Mouse (Mus musculus): ENCODE results near the gene 2010005H15Rik. TPM values are rescaled to one million over a fixed set of nuclear protein-coding genes. Genes with fewer than 3 reads are reported as not detected.
"Not testable (repeated sequence)": the region's sequence is repeated elsewhere in the genome, so short reads cannot be mapped to it uniquely, and the experiment has no call there.

The 2010005H15Rik gene
- total RNA-seq (2021) (not detected), polyA plus RNA-seq (2012; rRNA removed) (not detected in 2 replicates)
- long read RNA-seq: 0 reads

GRCm38 (mm10) chr16:36221168-36221567 is at the start of gene 2010005H15Rik:
2010005H15Rik (plus strand) TSS chr16:36221468.
- DNase-seq; H3K9ac ChIP-seq (ENCODE audit: low read depth, low read length); H3K27me3 ChIP-seq (ENCODE audit: control insufficient read depth, insufficient read depth, low read length); H3K79me2 ChIP-seq (replicated peaks; ENCODE audit: control insufficient read depth, insufficient read depth, low read length); H3K36me3 ChIP-seq (ENCODE audit: control insufficient read depth, insufficient read depth, low read length); H3K4me1 ChIP-seq (ENCODE audit: control insufficient read depth, insufficient read depth, low read length); H3K27ac ChIP-seq; intact Hi-C loops (cut with DNase I); H3K4me3 ChIP-seq: not testable (repeated sequence)
- 91% methylated on average over 7 of the region's 7 CpGs for WGBS

- Histone ChIP-seq H3K27ac (no peak overlapping the region), H3K4me3 (no peak overlapping the region), H3K27me3 (ENCODE audit: control insufficient read depth, insufficient read depth, low read length) (no peaks in the 10 kb centered on the region), H3K79me2 (replicated peaks; ENCODE audit: control insufficient read depth, insufficient read depth, low read length) (no peaks in the 10 kb centered on the region), H3K4me1 (ENCODE audit: control insufficient read depth, insufficient read depth, low read length) (no peaks in the 10 kb centered on the region), H3K9ac (ENCODE audit: low read depth, low read length) (no peak overlapping the region), H3K36me3 (ENCODE audit: control insufficient read depth, insufficient read depth, low read length) (no peaks in the 10 kb centered on the region)
- DNase-seq: no peak
- intact Hi-C loops (cut with DNase I): no loop called here
- TF ChIP-seq CTCF (IDR thresholded peaks at IDR 0.05) (no peak), EP300 (IDR thresholded peaks at IDR 0.05; ENCODE audit: insufficient read depth, low read depth, low read length) (no peak), POLR2A (IDR thresholded peaks at IDR 0.05; ENCODE audit: insufficient read depth, low read depth, low read length) (no peak)
Measured at GRCm38 (mm10) chr16:36176108-36176507, 45.2 kb upstream of the 2010005H15Rik start.

GRCm38 (mm10) chr16:36179910-36180309 is 41.4 kb upstream of the 2010005H15Rik start:
- Histone ChIP-seq H3K4me1 (ENCODE audit: control insufficient read depth, insufficient read depth, low read length) (no peaks in the 10 kb centered on the region), H3K9ac (ENCODE audit: low read depth, low read length) (no peak overlapping the region), H3K27me3 (ENCODE audit: control insufficient read depth, insufficient read depth, low read length) (no peaks in the 10 kb centered on the region), H3K79me2 (replicated peaks; ENCODE audit: control insufficient read depth, insufficient read depth, low read length) (no peaks in the 10 kb centered on the region), H3K36me3 (ENCODE audit: control insufficient read depth, insufficient read depth, low read length) (no peaks in the 10 kb centered on the region), H3K4me3 (no peak overlapping the region), H3K27ac (no peak overlapping the region)
- WGBS: 63% methylated on average over 2 of the region's 2 CpGs
- TF ChIP-seq POLR2A (IDR thresholded peaks at IDR 0.05; ENCODE audit: insufficient read depth, low read depth, low read length) (no peak), CTCF (IDR thresholded peaks at IDR 0.05) (no peak), EP300 (IDR thresholded peaks at IDR 0.05; ENCODE audit: insufficient read depth, low read depth, low read length) (no peak)
- DNase-seq: no peak
- intact Hi-C loops (cut with DNase I): no loop called here

GRCm38 (mm10) chr16:36183912-36184311 is 37.4 kb upstream of the 2010005H15Rik start, which contains the start of gene Gm5483:
Gm5483 (plus strand) TSS chr16:36184212.
- H3K79me2 ChIP-seq (replicated peaks; ENCODE audit: control insufficient read depth, insufficient read depth, low read length); H3K36me3 ChIP-seq (ENCODE audit: control insufficient read depth, insufficient read depth, low read length); DNase-seq; H3K9ac ChIP-seq (ENCODE audit: low read depth, low read length); H3K27ac ChIP-seq; intact Hi-C loops (cut with DNase I); H3K4me3 ChIP-seq; H3K27me3 ChIP-seq (ENCODE audit: control insufficient read depth, insufficient read depth, low read length); H3K4me1 ChIP-seq (ENCODE audit: control insufficient read depth, insufficient read depth, low read length): not testable (repeated sequence)
- WGBS: 68% methylated on average over 4 of the region's 4 CpGs

- Histone ChIP-seq H3K27ac (no peak overlapping the region), H3K27me3 (ENCODE audit: control insufficient read depth, insufficient read depth, low read length) (no peaks in the 10 kb centered on the region), H3K9ac (ENCODE audit: low read depth, low read length) (no peak overlapping the region), H3K79me2 (replicated peaks; ENCODE audit: control insufficient read depth, insufficient read depth, low read length) (no peaks in the 10 kb centered on the region), H3K4me3 (no peak overlapping the region), H3K4me1 (ENCODE audit: control insufficient read depth, insufficient read depth, low read length) (no peaks in the 10 kb centered on the region), H3K36me3 (ENCODE audit: control insufficient read depth, insufficient read depth, low read length) (no peaks in the 10 kb centered on the region)
- no peak for DNase-seq
- TF ChIP-seq POLR2A (IDR thresholded peaks at IDR 0.05; ENCODE audit: insufficient read depth, low read depth, low read length) (no peak), CTCF (IDR thresholded peaks at IDR 0.05) (no peak), EP300 (IDR thresholded peaks at IDR 0.05; ENCODE audit: insufficient read depth, low read depth, low read length) (no peak)
- intact Hi-C loops (cut with DNase I): no loop called here
- WGBS: 60% methylated on average over 19 of the region's 19 CpGs
Measured at GRCm38 (mm10) chr16:36199226-36199625, 22.0 kb upstream of the 2010005H15Rik start.

GRCm38 (mm10) chr16:36203846-36204245 is 17.4 kb upstream of the 2010005H15Rik start:
- TF ChIP-seq EP300 (IDR thresholded peaks at IDR 0.05; ENCODE audit: insufficient read depth, low read depth, low read length): no peak
- no peak for TF ChIP-seq POLR2A (IDR thresholded peaks at IDR 0.05; ENCODE audit: insufficient read depth, low read depth, low read length)
- TF ChIP-seq CTCF (IDR thresholded peaks at IDR 0.05): no peak
- H3K27me3 ChIP-seq (ENCODE audit: control insufficient read depth, insufficient read depth, low read length): no peaks in the 10 kb centered on the region
- no peaks in the 10 kb centered on the region for H3K79me2 ChIP-seq (replicated peaks; ENCODE audit: control insufficient read depth, insufficient read depth, low read length)
- no peak overlapping the region for H3K4me3 ChIP-seq
- H3K27ac ChIP-seq: no peak overlapping the region
- no peak for DNase-seq
- no peak overlapping the region for H3K9ac ChIP-seq (ENCODE audit: low read depth, low read length)
- no peaks in the 10 kb centered on the region for H3K4me1 ChIP-seq (ENCODE audit: control insufficient read depth, insufficient read depth, low read length)
- intact Hi-C loops (cut with DNase I): no loop called here
- no peaks in the 10 kb centered on the region for H3K36me3 ChIP-seq (ENCODE audit: control insufficient read depth, insufficient read depth, low read length)
- WGBS: 57% methylated on average over 5 of the region's 5 CpGs

- H3K36me3 ChIP-seq (ENCODE audit: control insufficient read depth, insufficient read depth, low read length); intact Hi-C loops (cut with DNase I); H3K27ac ChIP-seq; H3K27me3 ChIP-seq (ENCODE audit: control insufficient read depth, insufficient read depth, low read length); H3K4me1 ChIP-seq (ENCODE audit: control insufficient read depth, insufficient read depth, low read length); DNase-seq; H3K79me2 ChIP-seq (replicated peaks; ENCODE audit: control insufficient read depth, insufficient read depth, low read length); H3K4me3 ChIP-seq; H3K9ac ChIP-seq (ENCODE audit: low read depth, low read length): not testable (repeated sequence)
- whole genome bisulfite sequencing: 49% methylated on average over 2 of the region's 2 CpGs
Measured at GRCm38 (mm10) chr16:36205684-36206083, 15.6 kb upstream of the 2010005H15Rik start.

All from heart, adult 2 months (tissue).